Mouse (Mus musculus): Measurements from ENCODE around the gene 2310033P09Rik. TPM values are rescaled to one million over a fixed set of nuclear protein-coding genes. Genes with fewer than 3 reads are reported as not detected.

2310033P09Rik gene
- polyA plus RNA-seq, 1 experiment from 2014 or later, result 21.3 TPM

DNA sequence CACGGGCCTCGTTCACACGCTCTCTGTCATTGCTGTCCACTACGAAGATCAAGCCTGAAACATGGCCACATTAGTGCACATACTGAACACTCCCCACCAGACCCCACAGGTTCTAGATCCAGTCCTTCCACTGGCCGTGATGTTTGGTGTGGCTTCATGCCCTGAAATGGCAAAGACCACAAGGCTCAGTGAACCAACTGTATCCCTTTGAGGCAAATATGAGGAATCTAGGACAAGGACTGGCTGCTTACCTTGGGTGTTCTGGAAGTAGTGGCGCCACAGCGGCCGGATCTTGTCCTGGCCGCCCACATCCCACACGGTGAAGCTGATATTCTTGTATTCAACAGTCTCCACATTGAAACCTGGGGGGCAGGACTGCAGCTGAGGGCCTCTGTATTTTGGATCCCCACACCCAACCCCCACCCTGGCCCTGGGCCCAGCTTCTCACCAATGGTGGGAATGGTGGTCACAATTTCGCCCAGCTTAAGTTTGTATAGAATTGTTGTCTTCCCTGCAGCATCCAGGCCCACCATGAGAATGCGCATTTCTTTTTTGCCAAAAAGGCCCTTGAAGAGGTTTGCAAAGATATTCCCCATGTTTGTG, 4.9 kb downstream of the 2310033P09Rik start:
- ATAC-seq (ENCODE audit: low FRiP score, low TSS enrichment) (no peak), DNase-seq (ENCODE audit: low spot score) (no peak)
- Histone ChIP-seq H3K4me2 (replicated peaks; ENCODE audit: low read depth) (no peak overlapping the region), H3K9ac (ENCODE audit: low read length) (no peak overlapping the region), H3K4me3 (ENCODE audit: low read depth, low read length) (no peak overlapping the region), H3K9me3 (ENCODE audit: control insufficient read depth, low read length) (no peaks in the 10 kb centered on the region), H3K36me3 (ENCODE audit: control insufficient read depth, insufficient read depth, low read length) (peaks cover 19% of the 10 kb centered on the region), H3K4me1 (replicated peaks; ENCODE audit: control insufficient read depth, insufficient read depth) (peaks cover 7% of the 10 kb centered on the region; the same call in 1 of the 2 replicates), H3K27me3 (ENCODE audit: control insufficient read depth, insufficient read depth, low read length) (no peaks in the 10 kb centered on the region), H3K27ac (replicated peaks) (no peak overlapping the region)
- 82% methylated on average over 12 of the region's 12 CpGs for WGBS
- no peak for TF ChIP-seq CTCF (IDR thresholded peaks at IDR 0.05; ENCODE audit: low read depth)
- no peak for TF ChIP-seq EP300 (optimal IDR thresholded peaks at IDR 0.05)

- Histone ChIP-seq H3K27ac (replicated peaks) (no peak overlapping the region), H3K36me3 (ENCODE audit: control insufficient read depth, insufficient read depth, low read length) (0 out of 2 replicates have a peak, but pooled peaks cover 5% of the 10 kb centered on the region), H3K9me3 (ENCODE audit: control insufficient read depth, low read length) (no peaks in the 10 kb centered on the region), H3K4me3 (ENCODE audit: low read depth, low read length) (no peak overlapping the region), H3K27me3 (ENCODE audit: control insufficient read depth, insufficient read depth, low read length) (no peaks in the 10 kb centered on the region), H3K9ac (ENCODE audit: low read length) (no peak overlapping the region), H3K4me2 (replicated peaks; ENCODE audit: low read depth) (no peak overlapping the region), H3K4me1 (replicated peaks; ENCODE audit: control insufficient read depth, insufficient read depth) (peaks cover 14% of the 10 kb centered on the region)
- TF ChIP-seq EP300 (optimal IDR thresholded peaks at IDR 0.05) (no peak), CTCF (IDR thresholded peaks at IDR 0.05; ENCODE audit: low read depth) (no peak)
- DNase-seq (ENCODE audit: low spot score) (no peak), ATAC-seq (ENCODE audit: low FRiP score, low TSS enrichment) (no peak)
- 67% methylated on average over 3 of the region's 3 CpGs for WGBS
These were observed 8.8 kb downstream of the 2310033P09Rik start for GRCm38 (mm10) chr11:59216955-59217354.

- Histone ChIP-seq H3K4me1 (replicated peaks; ENCODE audit: control insufficient read depth, insufficient read depth) (peaks cover 16% of the 10 kb centered on the region), H3K27ac (replicated peaks) (peak overlapping the region; percentile 78), H3K36me3 (ENCODE audit: control insufficient read depth, insufficient read depth, low read length) (0 out of 2 replicates have a peak, but pooled peaks cover 5% of the 10 kb centered on the region), H3K27me3 (ENCODE audit: control insufficient read depth, insufficient read depth, low read length) (no peaks in the 10 kb centered on the region), H3K4me2 (replicated peaks; ENCODE audit: low read depth) (peak overlapping the region; percentile 27; the same call in 1 of the 2 replicates), H3K9me3 (ENCODE audit: control insufficient read depth, low read length) (no peaks in the 10 kb centered on the region), H3K9ac (ENCODE audit: low read length) (no peak overlapping the region), H3K4me3 (ENCODE audit: low read depth, low read length) (no peak overlapping the region)
- DNase-seq (ENCODE audit: low spot score) (peak; percentile 65), ATAC-seq (ENCODE audit: low FRiP score, low TSS enrichment) (peak; percentile 84)
- WGBS, result 51% methylated on average over 4 of the region's 4 CpGs
- TF ChIP-seq CTCF (IDR thresholded peaks at IDR 0.05; ENCODE audit: low read depth) (no peak), EP300 (optimal IDR thresholded peaks at IDR 0.05) (peak; percentile 33)
These were observed 10.4 kb downstream of the 2310033P09Rik start for GRCm38 (mm10) chr11:59218389-59218998.

DNA sequence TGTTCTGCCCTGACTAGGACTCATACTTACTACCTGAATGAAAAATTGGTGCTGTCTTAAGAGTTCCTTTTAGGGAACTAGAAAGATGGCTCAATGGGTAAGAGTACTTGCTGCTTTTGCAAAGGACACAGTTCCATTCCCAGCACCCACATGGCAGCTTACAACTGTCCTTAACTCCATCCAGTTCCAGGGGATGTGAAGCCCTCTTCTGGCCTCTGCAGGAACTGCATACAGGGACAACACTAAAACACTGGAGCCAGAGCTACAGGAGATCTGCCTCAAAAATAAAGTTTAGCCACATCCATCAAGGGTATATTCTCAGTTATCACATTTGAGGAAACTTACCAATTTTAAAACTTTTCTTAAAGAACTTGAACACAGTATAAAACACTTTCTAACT, 10.9 kb downstream of the 2310033P09Rik start:
- no peak overlapping the region for H3K9ac ChIP-seq (ENCODE audit: low read length)
- H3K4me3 ChIP-seq (ENCODE audit: low read depth, low read length), result no peak overlapping the region
- H3K4me2 ChIP-seq (replicated peaks; ENCODE audit: low read depth), result no peak overlapping the region
- H3K9me3 ChIP-seq (ENCODE audit: control insufficient read depth, low read length), result no peaks in the 10 kb centered on the region
- peaks cover 21% of the 10 kb centered on the region for H3K4me1 ChIP-seq (replicated peaks; ENCODE audit: control insufficient read depth, insufficient read depth)
- no peak for TF ChIP-seq EP300 (optimal IDR thresholded peaks at IDR 0.05)
- peak; percentile 71 for TF ChIP-seq CTCF (IDR thresholded peaks at IDR 0.05; ENCODE audit: low read depth)
- H3K27ac ChIP-seq (replicated peaks), result peak overlapping the region; percentile 78
- DNase-seq (ENCODE audit: low spot score) (peak; percentile 57), ATAC-seq (ENCODE audit: low FRiP score, low TSS enrichment) (0 out of 2 replicates have a peak, but pooled peaks have one; percentile 15)
- 0 out of 2 replicates have a peak, but pooled peaks cover 5% of the 10 kb centered on the region for H3K36me3 ChIP-seq (ENCODE audit: control insufficient read depth, insufficient read depth, low read length)
- H3K27me3 ChIP-seq (ENCODE audit: control insufficient read depth, insufficient read depth, low read length), result no peaks in the 10 kb centered on the region

- Histone ChIP-seq H3K27ac (replicated peaks) (no peak overlapping the region), H3K9ac (ENCODE audit: low read length) (no peak overlapping the region), H3K36me3 (ENCODE audit: control insufficient read depth, insufficient read depth, low read length) (no peaks in the 10 kb centered on the region), H3K4me2 (replicated peaks; ENCODE audit: low read depth) (no peak overlapping the region), H3K9me3 (ENCODE audit: control insufficient read depth, low read length) (no peaks in the 10 kb centered on the region), H3K4me1 (replicated peaks; ENCODE audit: control insufficient read depth, insufficient read depth) (peaks cover 27% of the 10 kb centered on the region), H3K4me3 (ENCODE audit: low read depth, low read length) (no peak overlapping the region), H3K27me3 (ENCODE audit: control insufficient read depth, insufficient read depth, low read length) (no peaks in the 10 kb centered on the region)
- TF ChIP-seq CTCF (IDR thresholded peaks at IDR 0.05; ENCODE audit: low read depth), result no peak
- TF ChIP-seq EP300 (optimal IDR thresholded peaks at IDR 0.05), result no peak
- DNase-seq (ENCODE audit: low spot score), result no peak
- no peak for ATAC-seq (ENCODE audit: low FRiP score, low TSS enrichment)
These were observed 13.5 kb downstream of the 2310033P09Rik start for GRCm38 (mm10) chr11:59221604-59222003.

DNA sequence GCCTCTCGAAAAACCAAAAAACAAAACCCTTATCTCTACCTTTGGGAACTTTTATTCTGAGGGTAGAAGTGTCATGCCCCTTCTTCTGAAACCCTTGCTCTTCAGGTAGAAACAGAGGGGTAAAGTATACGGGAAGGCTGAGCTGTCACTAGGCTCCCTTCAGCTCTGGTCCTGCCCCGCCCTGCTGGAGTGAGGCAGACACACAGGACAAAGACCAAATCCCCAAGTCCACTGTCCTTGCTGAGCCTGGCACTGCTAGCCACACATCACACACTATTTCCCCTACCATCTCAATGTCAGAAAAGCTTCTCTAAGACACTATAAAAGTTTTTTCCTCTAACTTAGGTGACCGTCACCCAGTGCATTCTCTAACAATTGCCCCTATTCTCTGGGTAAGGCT, 14.2 kb downstream of the 2310033P09Rik start:
- WGBS, result 70% methylated on average over 4 of the region's 4 CpGs
- Histone ChIP-seq H3K4me1 (replicated peaks; ENCODE audit: control insufficient read depth, insufficient read depth) (peaks cover 24% of the 10 kb centered on the region), H3K4me3 (ENCODE audit: low read depth, low read length) (no peak overlapping the region)

More for the DNA sequence above, 14.2 kb downstream of the 2310033P09Rik start:
- no peaks in the 10 kb centered on the region for H3K36me3 ChIP-seq (ENCODE audit: control insufficient read depth, insufficient read depth, low read length)
- no peak for DNase-seq (ENCODE audit: low spot score)
- H3K9me3 ChIP-seq (ENCODE audit: control insufficient read depth, low read length), result no peaks in the 10 kb centered on the region
- TF ChIP-seq EP300 (optimal IDR thresholded peaks at IDR 0.05) (no peak), CTCF (IDR thresholded peaks at IDR 0.05; ENCODE audit: low read depth) (no peak)
- H3K27ac ChIP-seq (replicated peaks), result 0 out of 2 replicates have a peak overlapping the region, but pooled peaks have one; percentile 20
- no peak overlapping the region for H3K9ac ChIP-seq (ENCODE audit: low read length)
- H3K27me3 ChIP-seq (ENCODE audit: control insufficient read depth, insufficient read depth, low read length), result no peaks in the 10 kb centered on the region
- H3K4me2 ChIP-seq (replicated peaks; ENCODE audit: low read depth), result no peak overlapping the region
- no peak for ATAC-seq (ENCODE audit: low FRiP score, low TSS enrichment)
